Mouse (Mus musculus) T-helper 2 cell (primary cell): Measurements from ENCODE around the gene Zmym6.
"Not testable (repeated sequence)": the region's sequence is repeated elsewhere in the genome, so short reads cannot be mapped to it uniquely, and the experiment has no call there.

Experiments
- in situ Hi-C: fragments of 300-600 bp; cut with MboI, MseI; formaldehyde crosslinking; loops from one replicate; pipeline ENCODE4 v1.15.1; 2025; ENCODE audit warnings: high pct_unique_total_duplicates

The Zmym6 gene

DNA sequence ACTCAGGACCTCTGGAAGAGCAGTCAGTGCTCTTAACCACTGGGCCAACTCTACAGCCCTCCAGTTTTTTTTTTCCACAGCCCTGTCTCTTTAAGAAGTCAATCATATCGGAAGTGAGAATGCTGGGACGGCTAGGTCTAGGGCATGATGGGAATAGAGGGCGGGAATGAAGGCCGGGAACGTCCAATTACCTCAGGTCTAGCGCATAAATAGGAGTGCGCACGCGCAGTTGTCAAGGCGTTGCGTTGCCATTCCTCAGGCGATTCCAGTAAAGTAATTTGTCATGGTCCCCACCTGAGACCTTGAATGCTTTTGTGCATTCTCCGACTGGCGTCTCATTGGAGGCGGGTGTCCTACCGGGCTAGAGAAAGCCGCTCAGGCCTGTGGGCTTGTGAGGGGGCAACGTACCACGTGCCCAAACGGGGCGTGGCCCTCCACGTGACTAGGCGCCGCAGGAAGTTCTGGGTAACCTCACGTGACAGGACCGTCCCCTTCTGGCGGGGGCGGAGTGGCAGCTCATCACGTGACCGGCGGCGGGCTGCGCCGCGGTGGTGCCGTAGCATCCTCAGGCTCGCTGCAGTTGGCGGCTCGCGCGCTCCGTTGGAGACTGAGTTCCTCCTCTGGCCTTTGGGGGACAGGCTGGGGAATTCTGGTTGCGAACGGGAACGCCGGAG lies at the start of gene Zmym6:
Gene Zmym6 (plus strand): TSS at position 509 of the 674 bp plus-strand sequence.
- in situ Hi-C loops, result no loop called here

DNA sequence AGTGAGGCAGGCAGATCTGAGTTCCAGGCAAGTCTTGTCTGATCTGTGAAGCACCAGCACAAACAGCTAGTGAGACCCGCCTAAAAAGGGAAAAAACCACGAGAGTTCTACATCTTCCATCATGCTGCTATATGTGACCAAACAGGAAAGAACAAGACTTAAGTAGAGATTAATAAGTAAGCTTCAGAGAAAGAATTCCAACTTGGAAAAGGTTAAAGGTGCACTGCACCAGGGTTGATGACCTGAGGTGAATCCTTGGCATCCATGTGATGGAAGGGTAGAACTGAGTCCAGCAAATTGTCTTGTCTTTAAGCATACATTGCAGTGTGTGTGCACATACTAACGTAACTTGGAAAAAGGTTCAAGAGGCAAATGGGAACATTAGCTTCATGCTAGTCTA lies 40.0 kb upstream of the Zmym6 start:
- in situ Hi-C loops, result no loop called here

DNA sequence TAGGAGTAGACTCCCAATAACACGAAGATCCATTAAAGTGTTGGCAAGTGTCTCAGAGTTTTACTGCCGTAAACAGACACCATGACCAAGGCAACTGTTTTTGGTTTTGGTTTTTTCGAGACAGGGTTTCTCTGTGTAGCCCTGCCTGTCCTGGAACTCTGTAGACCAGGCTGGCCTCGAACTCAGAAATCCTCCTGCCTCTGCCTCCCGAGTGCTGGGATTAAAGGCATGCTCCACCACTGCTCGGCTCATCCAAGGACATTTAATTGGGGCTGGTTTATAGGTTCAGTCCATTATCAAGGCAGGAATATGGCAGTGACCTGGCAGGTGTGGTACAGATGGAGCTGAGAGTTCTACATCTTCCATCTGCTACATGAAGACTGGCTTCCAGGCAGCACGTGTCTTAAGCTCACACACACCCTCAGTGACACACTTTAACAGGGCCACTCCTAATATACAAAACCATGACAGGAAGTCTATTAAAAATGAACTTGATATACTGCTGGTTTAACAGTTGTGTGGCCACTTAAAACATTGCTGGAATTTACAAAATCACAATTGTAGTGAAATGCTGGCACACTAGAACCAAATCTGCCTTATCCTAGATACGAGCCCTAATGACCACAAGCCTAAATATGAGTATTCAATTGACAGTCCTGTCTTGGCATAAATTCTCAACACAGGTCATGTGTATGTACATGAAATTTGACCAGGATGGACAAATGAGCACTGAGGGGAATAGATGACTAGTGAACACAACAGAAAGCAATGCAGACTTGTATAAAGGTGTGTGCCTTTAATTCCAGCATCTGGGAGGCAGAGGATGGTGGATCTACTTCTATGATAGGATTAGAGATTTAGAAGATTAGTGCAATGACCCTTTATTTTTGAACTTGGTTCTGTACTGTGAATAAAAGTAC lies 39.0 kb upstream of the Zmym6 start:
- in situ Hi-C loops, result no loop called here

DNA sequence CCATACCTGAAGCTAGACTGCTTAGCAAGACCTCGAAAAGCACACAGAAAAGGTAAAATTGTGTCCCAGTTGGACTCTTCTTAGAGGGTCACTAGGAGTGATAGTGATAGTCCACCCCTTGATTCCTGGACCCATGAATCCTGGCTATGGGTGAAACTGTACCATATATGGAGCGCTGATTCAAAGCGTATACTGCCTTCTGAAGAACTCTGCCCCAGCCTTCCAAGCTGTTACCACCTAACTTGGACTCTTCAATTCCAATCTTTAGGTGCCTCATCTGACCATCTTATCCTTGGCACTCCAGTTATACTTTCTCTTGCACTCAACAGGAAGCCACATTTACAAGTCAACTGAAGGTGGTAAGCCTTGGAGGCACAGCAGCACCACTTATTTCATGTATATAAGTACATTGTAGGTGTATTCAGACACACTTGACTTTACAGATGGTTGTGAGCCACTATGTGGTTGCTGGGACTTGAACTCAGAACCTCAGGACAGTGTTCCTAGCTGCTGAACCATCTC lies 38.3 kb upstream of the Zmym6 start:
- in situ Hi-C loops, result no loop called here

DNA sequence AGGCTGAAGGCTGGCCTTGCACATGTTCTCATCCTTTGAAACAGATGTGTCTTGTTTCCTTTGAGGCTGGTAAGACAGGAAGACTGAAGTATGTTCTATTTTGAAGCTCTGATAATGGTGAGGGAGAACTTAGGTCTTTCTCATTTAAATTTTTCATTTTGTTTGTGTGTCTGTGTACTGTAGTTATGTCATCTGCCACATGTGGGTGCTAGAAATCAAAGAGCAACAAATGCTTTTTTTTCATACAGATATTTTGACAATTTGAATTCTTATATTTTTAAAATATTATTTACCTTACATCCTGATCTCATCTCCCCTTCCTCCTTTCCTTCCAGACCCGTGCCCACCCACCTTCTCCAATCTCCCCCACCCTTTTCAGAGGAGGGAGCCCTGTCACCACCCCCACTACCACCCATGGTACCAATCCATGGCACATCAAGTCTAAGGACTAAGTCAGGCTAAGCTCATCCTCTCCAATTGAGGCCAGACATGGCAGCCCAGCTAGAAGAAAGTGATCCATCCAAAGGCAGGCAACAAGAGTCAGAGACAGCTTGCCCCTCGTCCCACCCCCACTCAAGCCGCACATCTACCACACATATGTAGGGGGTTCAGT lies 37.2 kb upstream of the Zmym6 start:
- in situ Hi-C loops, result no loop called here

DNA sequence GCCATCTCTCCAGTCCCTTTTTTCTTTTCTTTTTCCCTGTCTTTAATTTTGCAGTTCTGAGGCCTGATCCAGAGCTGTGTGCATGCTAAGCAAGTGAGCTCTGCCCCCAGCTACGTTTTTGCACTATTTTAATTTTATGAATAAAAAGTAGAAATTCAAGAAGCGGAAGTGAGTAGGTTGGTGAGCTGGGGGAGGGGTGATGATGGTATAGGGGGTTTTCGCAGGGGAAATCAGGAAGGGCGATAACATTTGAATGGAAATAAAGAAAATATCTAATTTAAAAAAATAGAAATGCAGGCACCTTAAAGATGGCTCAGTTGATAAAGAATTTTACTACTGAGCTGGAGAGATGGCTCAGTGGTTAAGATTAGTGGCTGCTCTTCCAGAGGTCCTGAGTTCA lies 33.6 kb upstream of the Zmym6 start:
- in situ Hi-C loops, result no loop called here

DNA sequence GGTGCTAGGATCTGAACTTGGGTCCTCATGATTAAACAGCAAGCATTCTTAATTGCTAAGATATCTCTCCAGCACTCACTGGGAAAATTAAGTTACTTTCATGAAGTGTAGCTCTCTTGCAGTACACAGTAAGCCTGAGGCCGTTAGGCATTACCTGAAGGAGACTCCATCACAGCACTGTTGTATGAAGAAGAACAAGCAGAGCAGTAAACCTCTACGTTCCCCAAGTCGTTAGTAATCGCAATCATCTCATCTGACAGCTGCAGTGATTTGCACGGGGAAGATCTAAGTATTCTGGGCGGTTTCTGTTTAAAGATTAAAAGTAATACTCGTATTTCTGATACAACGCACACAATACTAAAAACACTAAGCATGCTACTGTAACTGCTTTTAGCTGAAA lies 26.1 kb upstream of the Zmym6 start:
- in situ Hi-C loops, result no loop called here

DNA sequence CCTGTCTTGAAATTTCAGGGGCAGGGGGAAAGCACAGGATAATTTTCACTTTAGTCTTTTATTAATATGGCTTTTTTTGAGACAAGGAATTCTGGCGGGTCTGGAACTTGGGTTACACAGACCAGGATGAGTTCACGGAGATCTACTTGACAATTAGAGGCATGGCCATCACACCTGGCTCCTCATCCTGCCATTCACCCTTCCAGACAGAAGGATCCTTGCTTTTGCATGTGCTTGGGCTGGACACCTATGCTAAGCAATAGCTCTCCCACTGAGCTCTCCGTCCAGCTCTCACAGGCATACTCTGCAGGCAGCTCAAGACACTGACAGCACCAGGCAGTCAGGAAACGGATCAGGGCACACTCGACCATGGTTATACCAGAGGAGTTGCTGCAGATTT lies 24.1 kb upstream of the Zmym6 start:
- in situ Hi-C loops, result no loop called here

DNA sequence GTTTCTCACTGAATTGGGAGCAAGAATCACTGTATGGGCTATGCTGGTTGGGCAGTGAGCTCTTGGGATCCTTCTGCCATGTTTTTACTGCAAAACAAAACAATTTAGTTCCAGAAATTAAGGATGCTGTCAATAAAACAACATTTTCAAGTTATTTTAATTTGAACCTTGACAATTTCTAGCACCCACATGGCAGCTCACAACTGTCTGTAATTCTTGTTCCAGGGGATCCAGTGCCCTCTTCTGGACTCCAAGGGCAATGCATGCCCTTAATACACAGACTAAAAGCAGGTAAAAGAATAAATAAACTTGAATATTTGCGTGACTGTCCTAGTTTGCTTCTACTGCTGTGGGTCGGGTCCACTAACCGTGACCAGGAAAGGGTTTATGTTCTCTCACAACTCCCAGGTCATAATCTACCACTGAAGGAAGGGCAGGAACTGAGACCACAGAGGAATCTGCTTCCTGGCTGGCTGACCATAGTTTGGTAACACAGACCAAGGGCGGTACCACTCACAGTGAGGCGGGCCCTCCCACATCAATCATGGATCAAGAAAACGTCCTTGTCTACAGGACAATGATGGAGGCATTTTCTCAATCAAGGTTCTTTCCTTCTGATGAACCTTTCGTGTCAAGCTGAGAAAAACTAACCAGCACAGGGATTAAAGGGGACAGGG lies 22.5 kb upstream of the Zmym6 start:
- in situ Hi-C loops, result no loop called here

DNA sequence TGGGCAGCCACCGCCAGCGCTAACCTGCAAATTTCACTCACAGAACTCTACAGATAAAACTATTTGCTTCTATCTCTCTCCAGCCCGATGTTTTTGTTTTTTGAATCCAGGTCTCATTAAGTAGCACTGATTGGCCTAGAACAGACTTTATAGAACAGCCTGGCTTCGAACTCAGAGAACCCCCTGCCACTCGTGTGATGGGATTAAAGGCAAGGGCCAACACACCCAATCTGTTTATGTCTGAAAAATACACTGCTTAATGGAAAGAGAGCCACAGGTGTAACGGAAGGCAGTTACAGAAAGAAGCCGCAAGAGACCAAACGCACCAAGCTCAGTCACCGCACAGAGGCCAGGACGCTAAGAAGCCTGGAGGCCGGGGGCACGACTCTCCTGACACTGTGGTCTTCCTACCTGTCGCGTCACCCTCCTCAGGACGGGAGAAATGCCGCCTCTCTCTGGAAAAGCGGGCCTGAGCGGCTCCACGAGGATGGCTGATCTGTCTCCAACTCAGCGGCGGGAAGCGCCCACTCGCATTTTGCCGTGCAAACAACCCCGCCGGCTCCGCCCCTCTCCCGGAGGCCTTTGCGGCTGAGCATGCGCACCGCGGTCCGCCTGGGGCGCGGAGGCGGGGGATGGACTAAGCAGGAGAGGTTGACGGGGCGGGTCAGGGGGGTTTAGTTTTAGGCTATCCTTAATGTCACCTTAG lies 16.4 kb upstream of the Zmym6 start, which contains the start of gene Zmym1:
Gene Zmym1 (minus strand): TSS at position 568 of the 706 bp plus-strand sequence.
- in situ Hi-C loops, result loop anchor here (10.0 kb wide), 1 partner anchor 184 kb away; the partner anchor contains the start of gene Smim12

DNA sequence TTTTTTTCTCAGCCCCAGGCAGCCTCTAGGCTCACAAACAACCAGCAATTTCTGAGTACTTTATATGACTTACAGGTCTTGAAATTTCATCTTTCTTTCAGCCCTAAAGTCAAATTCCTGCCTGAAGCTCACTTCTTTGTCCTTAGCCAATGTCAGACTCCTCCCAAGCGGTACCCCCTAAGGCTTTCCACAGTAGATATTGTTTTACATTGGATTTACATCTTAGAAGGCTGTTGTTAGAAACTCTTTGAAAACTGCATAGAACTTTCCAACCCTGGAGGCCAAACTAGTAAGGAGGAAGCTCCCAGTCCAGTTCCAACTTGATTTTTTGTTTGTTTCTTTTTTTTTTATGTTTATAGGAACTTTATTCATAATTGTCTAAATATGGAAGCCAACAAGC lies 13.1 kb upstream of the Zmym6 start:
- in situ Hi-C loops, result loop anchor here (10.0 kb wide), 1 partner anchor 181 kb away; the partner anchor contains the start of gene Smim12

DNA sequence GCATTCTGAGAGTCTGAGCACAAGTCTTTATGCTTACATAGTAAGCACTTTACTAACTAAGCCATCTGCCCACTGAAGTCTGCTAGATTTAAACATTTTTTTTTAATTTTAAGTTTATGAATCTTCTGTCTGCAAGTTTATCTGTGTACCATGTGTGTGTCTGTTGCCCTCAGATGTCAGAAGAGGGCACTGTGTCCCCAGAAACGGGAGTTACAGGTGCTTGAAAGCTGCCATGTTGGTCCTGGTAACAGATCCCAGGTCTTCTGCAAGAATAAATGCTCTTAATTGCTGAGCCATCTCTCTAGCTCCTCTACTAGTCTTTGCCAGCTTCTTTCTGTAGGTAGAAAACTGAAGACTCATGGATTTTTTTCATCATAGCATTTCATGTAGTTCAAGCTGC lies 2.3 kb upstream of the Zmym6 start:
- in situ Hi-C loops, result no loop called here

DNA sequence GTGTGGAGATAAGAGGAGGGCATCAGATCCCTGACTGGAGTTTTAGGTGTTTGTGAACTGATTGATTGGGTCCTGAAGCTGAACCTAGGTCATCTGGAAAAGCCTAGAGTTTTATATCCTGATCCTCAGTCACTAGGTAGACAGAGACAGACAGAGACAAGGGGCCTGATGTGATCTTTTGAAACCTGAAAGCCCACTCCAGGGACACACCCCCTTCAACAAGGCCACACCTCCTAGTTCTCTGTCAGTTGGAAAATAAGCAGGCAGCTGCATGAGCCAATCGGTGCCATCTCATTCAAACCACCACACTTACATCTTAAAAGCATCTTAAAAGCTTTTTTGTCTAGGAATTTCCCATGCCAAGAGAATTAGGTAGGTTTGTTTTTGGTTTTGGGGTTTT lies 3.6 kb downstream of the Zmym6 start:
- in situ Hi-C loops, result no loop called here

DNA sequence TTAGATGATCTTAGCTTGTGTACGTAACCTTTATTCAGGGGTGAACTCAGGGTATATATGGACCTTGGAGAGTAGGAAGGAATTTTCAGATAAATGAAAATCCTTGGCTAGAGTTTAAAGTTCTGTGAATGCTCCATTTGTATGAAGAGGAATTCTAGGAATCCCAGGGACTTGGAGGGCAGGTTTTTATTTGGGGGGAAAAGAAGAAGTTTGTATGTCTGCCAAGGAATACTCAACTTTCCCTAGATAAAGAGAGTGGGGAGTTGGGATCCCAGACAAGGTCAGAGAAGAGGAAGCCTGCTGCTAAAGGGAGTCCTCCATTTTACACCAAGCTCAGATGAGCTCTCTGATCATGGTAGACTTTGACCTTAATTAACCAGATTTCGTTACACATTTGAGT lies 5.9 kb downstream of the Zmym6 start:
- in situ Hi-C loops, result no loop called here

DNA sequence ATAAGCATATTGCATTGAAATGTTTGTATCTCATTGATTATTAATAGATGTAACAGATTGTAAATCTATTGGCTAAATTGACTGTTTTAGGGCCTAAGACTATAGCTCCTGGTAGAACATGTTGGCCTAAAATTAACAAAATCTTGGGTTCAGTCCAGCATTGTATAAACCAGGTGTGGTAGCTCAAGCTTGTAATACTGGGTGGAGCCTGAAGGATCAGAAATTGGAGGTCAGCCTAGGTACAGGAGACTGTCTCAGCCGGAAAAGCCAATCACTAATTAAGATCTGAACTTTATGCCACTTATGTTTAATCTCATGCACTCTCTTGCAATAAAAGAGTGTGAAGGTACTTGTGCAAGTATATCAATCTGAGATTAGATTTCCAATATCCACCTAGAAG lies 8.6 kb downstream of the Zmym6 start:
- in situ Hi-C loops, result no loop called here

DNA sequence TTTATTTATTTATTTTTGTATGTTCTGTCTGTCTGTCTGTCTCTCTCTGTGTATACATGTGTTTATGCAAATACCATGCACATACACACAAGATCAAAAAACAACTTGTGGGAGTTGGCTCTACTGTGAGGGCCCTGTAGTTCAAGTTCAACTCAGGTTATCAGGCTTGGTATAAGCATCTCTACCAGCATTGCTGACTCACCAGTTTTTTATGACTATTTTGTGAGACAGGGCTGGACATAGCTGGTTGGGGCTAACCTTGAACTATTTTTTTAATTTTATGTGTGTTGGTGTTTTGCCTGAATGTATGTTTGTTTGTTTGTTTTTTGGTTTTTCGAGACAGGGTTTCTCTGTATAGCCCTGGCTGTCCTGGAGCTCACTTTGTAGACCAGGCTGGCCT lies 14.0 kb downstream of the Zmym6 start:
- in situ Hi-C loops, result no loop called here

DNA sequence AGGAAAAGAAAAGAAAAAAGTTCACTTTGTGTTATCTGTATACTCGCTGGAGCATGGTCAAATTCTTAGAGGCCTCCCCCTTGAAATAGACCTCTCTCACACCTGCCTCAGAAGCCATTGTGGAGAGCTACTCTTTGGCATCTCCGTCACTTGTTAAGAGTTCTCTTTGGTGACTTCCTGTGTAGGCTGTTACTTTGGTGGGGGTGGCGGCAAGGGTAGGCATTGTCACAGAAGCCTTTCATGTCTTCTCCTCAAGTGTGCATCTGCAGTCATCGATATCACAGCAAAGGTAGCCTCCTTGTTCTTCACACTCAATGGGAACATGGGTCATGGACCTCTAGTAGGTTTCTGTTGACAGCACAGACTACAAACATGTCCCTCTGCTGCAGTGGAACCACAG lies 17.9 kb downstream of the Zmym6 start:
- in situ Hi-C loops, result no loop called here

DNA sequence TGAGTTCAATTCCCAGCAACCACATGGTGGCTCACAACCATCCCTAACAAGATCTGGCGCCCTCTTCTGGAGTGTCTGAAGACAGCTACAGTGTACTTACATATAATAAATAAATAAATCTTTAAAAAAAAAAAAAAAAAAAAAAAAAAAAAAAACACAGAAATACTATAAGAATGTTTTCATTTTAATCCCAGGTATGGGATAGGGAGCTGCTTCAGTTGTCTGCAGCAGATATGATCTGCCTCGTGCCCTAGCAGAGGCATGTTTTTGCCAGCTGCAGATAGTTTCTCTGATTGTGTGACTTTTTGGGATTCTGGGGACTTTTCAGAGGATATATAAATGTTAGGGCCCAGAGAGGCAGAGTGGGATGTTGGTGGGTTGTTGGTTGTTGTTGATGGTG lies 22.4 kb downstream of the Zmym6 start:
- in situ Hi-C loops, result not testable (repeated sequence)

DNA sequence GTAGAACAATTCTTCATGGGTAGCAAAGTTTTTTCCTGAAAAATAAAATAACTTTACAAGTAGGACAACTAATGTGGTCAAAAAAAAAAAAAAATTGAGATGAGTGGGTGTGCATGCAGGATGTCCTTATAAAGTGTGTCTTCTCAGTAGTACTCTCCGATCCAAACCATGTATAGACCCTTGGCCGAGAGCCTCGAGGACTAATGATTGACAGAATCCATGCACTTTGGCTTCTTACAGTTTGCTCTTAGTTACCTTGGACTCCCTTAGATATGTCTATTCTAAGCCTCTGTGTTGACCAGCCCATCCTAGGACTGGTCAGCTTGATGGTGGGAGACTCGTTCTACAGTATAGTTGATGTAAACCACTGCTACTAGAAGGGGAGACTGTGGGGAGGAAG lies 30.4 kb downstream of the Zmym6 start:
- in situ Hi-C loops, result no loop called here

DNA sequence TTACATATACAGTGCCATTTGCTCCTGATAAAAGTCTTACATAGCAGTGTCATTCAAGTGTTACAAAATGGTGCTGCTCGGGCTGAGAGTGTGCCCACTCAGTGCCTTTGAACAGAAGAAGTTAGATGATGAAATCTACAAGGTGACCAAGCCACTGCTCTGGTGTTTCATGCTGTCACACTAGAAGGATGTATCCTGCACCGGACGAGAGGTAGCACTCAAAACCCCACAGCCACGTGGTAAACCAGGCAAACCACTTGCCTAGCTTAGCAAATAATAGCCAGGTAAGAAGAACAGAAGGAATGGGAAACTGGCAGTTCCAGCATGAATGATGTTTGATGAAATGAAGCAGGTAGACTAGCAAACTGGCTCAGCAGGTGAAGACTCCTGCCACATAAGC lies 33.4 kb downstream of the Zmym6 start:
- in situ Hi-C loops, result no loop called here

DNA sequence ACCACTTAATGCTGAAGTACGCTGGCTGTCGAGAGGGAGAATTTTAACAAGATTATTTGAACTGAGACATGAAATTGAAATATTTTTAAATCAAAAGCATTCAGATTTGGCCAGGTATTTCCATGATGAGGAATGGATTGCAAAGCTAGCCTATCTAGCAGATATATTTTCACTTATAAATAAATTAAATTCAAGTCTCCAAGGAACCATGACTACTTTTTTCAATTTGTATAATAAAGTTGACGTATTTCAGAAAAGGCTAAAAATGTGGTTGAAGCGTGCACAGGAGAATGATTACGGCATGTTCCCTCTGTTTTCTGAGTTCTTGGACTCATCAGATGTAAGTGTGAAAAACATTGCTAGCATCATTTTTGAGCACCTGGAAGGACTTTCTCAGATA lies 46.2 kb downstream of the Zmym6 start, which contains the start of gene Tmem35b:
Gene Tmem35b (plus strand): TSS at position 301 of the 400 bp plus-strand sequence.
- in situ Hi-C loops, result no loop called here
